Mouse (Mus musculus) kidney, postnatal 10 days (tissue): ENCODE data around the gene Mgst3.
"Not testable (repeated sequence)": the region's sequence is repeated elsewhere in the genome, so short reads cannot be mapped to it uniquely, and the experiment has no call there.

ENCODE experiments used
- DNase-seq: peaks from one replicate; pipeline ENCODE4 v3.0.0; 2021; ENCODE audit warnings: mixed read lengths

Gene Mgst3

GRCm38 (mm10) chr1:167357387-167357786, 36.3 kb downstream of the Mgst3 start:
- no peak for DNase-seq

GRCm38 (mm10) chr1:167352403-167352802, 41.2 kb downstream of the Mgst3 start:
- peak; percentile 29 for DNase-seq

DNA sequence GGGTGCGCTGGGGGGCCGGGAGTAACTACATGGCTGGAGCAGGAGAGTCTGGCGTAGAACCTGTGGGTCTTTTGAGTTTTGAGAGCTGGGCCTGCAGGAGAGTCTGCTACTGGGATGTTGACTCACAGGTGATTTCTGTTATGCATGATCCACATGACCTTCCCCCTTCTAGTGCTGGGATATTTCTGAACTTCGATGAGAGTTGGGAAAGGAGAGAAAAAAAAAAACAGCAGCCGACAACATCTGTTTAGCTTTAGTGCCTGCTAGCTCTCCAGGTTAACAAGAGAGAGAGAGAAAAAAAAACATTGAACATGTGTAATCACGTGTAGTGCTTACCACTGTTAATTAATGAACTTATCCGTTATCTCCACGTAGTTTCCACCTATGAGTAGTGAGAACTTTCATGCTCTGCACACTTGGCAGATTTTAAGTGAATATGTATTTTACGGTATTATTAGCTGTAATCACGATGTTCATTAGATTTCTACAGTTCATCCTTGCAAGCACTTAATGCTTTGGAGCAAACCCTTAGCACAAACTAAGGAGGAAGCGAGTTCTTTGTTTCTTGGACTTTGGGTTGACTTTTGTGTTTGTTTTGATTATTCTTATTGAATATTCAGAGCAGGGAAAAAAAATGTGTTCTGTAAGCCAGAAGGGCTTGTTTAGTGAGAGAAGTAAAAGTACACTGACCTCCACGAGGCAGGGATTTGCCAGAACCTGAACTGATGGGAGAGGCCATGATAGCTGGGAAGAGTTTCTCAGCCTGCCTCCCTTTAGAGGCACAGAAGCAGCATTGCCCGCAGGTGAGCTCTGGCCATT, 42.8 kb downstream of the Mgst3 start:
- DNase-seq = no peak

DNA sequence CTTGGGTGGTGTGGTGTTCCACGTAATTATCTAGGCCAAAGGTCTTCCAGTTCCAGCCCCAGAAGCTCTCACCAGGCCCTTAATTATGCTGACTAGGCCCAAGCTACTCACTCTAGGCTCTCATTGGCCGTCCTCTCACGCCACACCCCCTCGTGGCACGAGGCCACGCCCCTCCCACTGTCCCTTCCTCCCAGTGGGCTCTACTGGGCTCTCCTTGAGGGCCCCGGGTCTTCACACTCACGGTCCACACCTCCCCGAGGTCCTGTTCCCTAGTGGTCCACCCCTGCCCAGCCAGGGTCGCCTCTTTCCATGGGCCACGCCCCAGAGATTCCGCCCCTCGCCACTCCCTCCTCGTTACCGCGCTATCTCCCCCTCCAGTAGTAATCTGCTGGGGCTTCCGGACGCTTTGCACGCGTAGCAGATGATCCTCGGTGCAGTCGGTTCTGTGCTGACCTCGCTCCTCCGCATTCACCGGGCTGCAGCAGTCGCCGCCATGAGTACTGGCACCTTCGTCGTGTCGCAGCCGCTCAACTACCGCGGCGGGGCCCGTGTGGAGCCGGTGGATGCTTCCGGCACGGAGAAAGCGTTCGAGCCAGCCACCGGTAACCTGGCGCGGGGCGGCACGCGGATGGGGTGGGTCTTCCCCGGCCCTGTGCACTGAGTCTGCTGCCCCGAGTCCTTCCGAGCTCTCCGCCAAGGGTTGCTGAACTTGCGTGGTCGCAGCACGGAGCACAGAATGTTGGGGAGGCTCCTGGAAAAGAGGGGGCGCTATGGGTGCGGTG, 43.6 kb downstream of the Mgst3 start, which contains the start of gene Aldh9a1:
Gene Aldh9a1 (plus strand): TSS at position 177 of the 782 bp plus-strand sequence.
- peak; percentile 94 for DNase-seq

DNA sequence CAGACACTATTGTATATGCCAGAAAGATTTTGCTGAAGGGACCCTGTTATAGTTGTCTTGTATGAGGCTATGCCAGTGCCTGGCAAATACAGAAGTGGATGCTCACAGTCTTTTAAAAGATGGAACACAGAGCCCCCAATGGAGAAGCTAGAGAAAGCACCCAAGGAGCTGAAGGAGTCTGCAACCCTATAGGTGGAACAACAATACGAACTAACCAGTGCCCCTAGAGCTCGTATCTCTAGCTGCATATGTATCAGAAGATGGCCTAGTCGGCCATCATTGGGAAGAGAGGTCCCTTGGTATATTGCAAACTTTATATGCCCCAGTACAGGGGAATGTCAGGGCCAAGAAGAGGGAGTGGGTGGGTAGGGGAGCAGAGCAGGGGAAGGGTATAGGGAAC, 44.4 kb downstream of the Mgst3 start:
- DNase-seq = not testable (repeated sequence)

DNA sequence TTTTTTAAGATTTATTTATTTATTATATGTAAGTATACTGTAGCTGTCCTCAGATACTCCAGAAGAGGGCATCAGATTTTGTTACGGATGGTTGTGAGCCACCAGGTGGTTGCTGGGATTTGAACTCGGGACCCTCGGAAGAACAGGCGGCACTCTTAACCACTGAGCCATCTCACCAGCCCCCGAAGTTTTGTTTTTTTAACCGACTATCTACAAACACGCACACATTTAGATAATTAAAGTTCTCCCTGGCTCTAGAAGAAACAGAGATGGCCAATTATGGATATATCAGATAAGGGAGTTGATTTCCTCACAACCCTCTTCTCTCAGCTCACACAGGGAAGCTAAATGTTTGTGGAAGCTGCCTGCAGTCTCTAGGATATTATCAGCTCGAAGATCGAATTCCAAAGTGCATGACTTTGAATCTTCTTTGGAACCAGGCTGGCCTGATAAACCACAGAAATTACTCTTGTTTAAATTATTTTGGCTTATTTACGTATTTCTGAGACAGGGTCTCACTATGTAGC, 47.6 kb downstream of the Mgst3 start:
- not testable (repeated sequence) for DNase-seq

DNA sequence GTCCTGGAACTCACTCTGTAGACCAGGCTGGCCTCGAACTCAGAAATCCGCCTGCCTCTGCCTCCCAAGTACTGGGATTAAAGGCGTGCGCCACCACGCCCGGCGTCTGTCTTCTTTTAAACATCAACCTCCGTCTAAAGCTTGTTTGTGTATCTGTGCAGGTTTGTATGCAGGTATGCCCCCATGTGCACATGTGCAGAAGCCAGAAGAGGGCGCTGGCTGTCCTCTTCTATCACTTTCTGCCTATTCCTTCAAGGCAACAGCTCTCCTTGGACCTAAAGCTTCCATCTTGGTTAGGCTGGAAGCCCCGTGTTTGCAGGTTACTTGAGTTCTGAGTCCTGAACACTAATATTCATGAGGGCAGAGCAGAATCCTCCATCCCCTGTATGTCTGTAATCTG, 50.8 kb downstream of the Mgst3 start:
- no peak for DNase-seq

GRCm38 (mm10) chr1:167340910-167341528, 52.6 kb downstream of the Mgst3 start:
- DNase-seq = no peak

DNA sequence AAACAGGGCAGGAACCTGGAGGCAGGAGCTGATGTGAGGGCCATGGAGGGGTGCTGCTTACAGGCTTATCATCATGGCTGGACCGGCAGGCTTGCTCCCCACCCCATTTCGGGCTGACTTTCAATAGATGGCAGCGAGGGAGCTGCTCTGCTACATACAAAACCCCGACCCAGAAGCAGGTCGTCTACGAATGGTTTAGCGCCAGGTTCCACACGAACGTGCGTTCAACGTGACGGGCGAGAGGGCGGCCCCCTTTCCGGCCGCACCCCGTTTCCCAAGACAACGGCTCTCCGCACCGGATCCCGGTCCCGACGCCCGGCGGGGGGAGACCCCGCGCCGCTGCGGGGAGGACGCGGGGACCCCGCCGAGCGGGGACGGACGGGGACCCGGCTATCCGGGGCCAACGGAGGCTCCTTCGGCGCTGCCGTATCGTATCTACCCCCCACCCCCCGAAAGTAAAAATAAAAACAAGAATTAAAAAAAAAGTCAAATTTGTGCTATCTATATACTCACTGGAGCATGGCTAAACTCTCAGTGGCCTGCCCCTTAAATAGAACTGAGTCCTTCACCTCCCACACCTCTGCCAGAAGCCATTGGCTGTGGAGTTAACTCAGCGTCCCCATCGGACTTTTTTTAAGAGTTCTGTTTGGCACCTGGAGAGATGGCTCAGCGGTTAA, 53.4 kb downstream of the Mgst3 start:
- no peak for DNase-seq

DNA sequence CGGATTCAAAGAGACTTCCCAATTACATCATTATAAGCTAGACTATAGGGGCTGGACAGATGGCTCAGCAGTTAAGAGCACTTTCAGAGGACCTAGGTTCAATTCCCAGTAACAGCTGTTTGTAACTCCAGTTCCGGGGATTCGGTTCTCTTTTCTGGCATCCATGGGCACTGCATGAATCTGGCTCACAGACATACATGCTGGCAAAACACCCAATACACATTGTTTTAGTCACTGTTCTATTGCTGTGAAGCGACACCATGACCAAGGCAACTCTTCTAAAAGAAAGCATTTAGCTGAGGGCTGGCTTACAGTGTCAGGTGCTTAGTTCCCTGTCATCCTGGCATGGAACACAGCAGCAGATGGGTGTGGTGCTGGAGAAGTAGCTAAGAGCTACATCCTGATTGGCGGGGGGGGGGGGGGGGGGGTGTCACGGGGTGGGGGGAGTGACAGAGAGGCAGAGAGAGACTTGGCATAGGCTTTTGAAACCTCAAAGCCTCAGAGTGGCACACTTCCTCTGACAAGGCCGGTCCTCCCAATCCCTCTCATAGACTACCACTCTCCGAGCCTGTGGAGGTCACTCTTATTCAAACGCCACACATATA, 54.4 kb downstream of the Mgst3 start:
- no peak for DNase-seq

DNA sequence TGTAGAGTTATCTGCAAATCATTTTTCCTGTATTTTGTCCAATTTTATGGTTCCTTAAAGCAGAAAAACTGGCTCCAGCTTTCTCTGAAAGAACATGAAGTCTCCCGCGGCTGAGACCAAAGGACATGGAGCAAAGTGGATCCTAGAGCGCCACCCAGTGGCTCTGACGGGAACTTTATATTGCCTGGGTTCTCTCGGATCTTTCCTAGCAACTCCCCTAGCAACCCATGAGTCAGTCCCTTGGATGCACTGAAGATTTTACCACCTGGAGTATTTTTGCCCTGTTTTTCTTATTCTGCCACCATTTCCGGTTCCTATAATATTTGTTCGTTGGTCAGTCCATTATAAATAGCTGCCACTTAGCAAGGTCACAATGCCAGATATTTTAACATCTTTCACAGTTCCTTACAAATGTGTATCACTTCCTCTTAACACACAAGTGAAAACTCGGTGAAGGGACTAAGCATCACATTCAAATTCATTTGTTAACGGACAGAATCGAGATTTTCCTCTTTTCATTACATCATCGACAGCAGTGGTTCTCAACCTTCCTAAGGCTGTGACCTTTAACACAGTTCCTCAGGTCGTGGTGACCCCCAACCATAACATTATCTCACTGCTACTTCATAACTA, 56.1 kb downstream of the Mgst3 start:
- DNase-seq = peak; percentile 91

- no peak for DNase-seq
Measured at GRCm38 (mm10) chr1:167336398-167336797, 57.2 kb downstream of the Mgst3 start.

DNA sequence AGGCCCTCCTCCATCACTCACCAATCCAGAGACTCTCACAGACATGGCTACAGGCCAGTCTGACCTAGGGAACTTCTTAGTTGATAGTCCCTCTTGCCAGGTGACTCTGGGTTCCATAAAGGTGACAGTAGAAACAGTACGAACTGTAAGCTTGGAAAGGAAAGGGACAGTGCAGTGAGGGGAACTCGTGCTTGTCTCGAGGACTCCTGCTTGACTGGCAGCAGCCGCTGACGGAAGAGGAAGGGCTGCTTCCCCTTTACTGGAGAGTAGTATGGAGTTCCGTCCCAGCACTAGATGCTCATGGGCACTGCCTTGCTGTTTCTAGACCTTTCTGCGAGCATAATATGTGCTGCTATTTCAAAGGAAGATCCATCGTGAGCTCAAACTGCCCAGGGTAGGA, 62.5 kb downstream of the Mgst3 start:
- DNase-seq = no peak

- no peak for DNase-seq
Measured at GRCm38 (mm10) chr1:167328776-167329175, 64.9 kb downstream of the Mgst3 start.
